Mouse (Mus musculus) brown adipose tissue, adult 24 weeks (tissue): ENCODE data around the gene Pdrg1. TPM values are rescaled to one million over a fixed set of nuclear protein-coding genes. Genes with fewer than 3 reads are reported as not detected.

Source experiments
- polyA plus RNA-seq: library from polyadenylated mRNA; stranded (reverse); fragments of >200 nt; gene quantifications from 2 replicates; pipeline ENCODE4 v1.2.4, GENCODE M21; 2012; ENCODE audit not compliant: missing spikeins, insufficient read depth, insufficient read length

Gene Pdrg1
- polyA plus RNA-seq, 1 experiment = 77.4 TPM

Other genes with a start within 250 kb of the Pdrg1 start
- gene Bcl2l1, start 183.7 kb downstream of the Pdrg1 start, polyA plus RNA-seq = 22.5 and 23.5 TPM in 2 replicates
- gene Tpx2, start 167.5 kb downstream of the Pdrg1 start, polyA plus RNA-seq = not detected in 2 replicates
- gene Mylk2, start 104.1 kb downstream of the Pdrg1 start, polyA plus RNA-seq = 4.3 and 6.2 TPM in 2 replicates
- gene Foxs1, start 82.2 kb downstream of the Pdrg1 start, polyA plus RNA-seq = 1.1 and 2.6 TPM in 2 replicates
- gene Dusp15, start 63.7 kb downstream of the Pdrg1 start, polyA plus RNA-seq = not detected in 2 replicates
- gene Ttll9, start 52.9 kb downstream of the Pdrg1 start, polyA plus RNA-seq = not detected in 2 replicates
- gene Xkr7, start 16.4 kb upstream of the Pdrg1 start, polyA plus RNA-seq = not detected in 2 replicates
- 4.0 and 4.5 TPM in 2 replicates for gene Ccm2l, start 50.5 kb upstream of the Pdrg1 start, polyA plus RNA-seq
- gene Hck, start 93.0 kb upstream of the Pdrg1 start, polyA plus RNA-seq = 1.1 and 1.7 TPM in 2 replicates
- gene Tm9sf4, start 145.9 kb upstream of the Pdrg1 start, polyA plus RNA-seq = 28.8 and 36.9 TPM in 2 replicates
- gene Tspyl3, start 210.0 kb upstream of the Pdrg1 start, polyA plus RNA-seq = 0.32 and 0.38 TPM in 2 replicates
- gene Plagl2, start 226.0 kb upstream of the Pdrg1 start, polyA plus RNA-seq = 1.7 and 2.8 TPM in 2 replicates
- 10.2 and 11.0 TPM in 2 replicates for gene Pofut1, start 226.1 kb upstream of the Pdrg1 start, polyA plus RNA-seq